Mouse (Mus musculus): ENCODE measurements around the gene Stx11. TPM values are rescaled to one million over a fixed set of nuclear protein-coding genes. Genes with fewer than 3 reads are reported as not detected.

The Stx11 gene
- polyA plus RNA-seq, 1 experiment: 1.4 TPM

- no peak overlapping the region for H3K4me3 ChIP-seq (ENCODE audit: insufficient read depth, low read depth, low read length)
- DNase-seq: no peak
- H3K27ac ChIP-seq (ENCODE audit: insufficient read depth, low read depth, low read length): no peak overlapping the region
- no peaks in the 10 kb centered on the region for H3K27me3 ChIP-seq (replicated peaks; ENCODE audit: control insufficient read depth, insufficient read depth, low read length)
- 93% methylated on average over 2 of the region's 2 CpGs for WGBS
- TF ChIP-seq CTCF (conservative IDR thresholded peaks at IDR 0.05; ENCODE audit: insufficient read depth, insufficient read length, low read depth, low read length) (no peak), POLR2A (IDR thresholded peaks at IDR 0.05; ENCODE audit: low read depth, low read length) (no peak)
- no peaks in the 10 kb centered on the region for H3K4me1 ChIP-seq (ENCODE audit: control insufficient read depth, insufficient read depth, low read length)
- no peaks in the 10 kb centered on the region for H3K36me3 ChIP-seq (ENCODE audit: control insufficient read depth, insufficient read depth, low read length)
Observed at GRCm38 (mm10) chr10:12938763-12939162, 25.3 kb downstream of the Stx11 start.

GRCm38 (mm10) chr10:12936079-12936478, 28.0 kb downstream of the Stx11 start:
- H3K27ac ChIP-seq (ENCODE audit: insufficient read depth, low read depth, low read length): no peak overlapping the region

DNA sequence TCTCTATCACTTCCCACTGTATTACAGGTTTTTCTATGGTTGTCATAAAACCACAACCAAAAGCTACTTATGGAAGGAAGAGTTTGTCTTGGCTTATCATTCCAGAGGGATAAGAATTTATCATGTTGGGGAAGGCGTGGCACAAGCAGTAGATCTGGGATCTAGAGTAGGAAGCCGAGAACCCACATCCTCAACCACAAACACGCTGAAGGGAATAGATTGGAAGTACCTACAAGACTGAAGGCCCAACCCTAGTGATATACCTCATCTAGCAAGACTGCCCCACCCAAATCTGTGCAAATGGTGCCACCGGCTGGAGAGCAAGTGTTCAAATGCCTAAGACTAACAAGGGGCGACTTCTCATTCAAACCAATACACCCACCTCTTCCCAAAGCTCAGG, 28.5 kb downstream of the Stx11 start:
- Histone ChIP-seq H3K36me3 (ENCODE audit: control insufficient read depth, insufficient read depth, low read length) (no peaks in the 10 kb centered on the region), H3K4me3 (ENCODE audit: insufficient read depth, low read depth, low read length) (no peak overlapping the region), H3K27me3 (replicated peaks; ENCODE audit: control insufficient read depth, insufficient read depth, low read length) (no peaks in the 10 kb centered on the region), H3K4me1 (ENCODE audit: control insufficient read depth, insufficient read depth, low read length) (no peaks in the 10 kb centered on the region), H3K27ac (ENCODE audit: insufficient read depth, low read depth, low read length) (no peak overlapping the region)
- TF ChIP-seq POLR2A (IDR thresholded peaks at IDR 0.05; ENCODE audit: low read depth, low read length): no peak
- TF ChIP-seq CTCF (conservative IDR thresholded peaks at IDR 0.05; ENCODE audit: insufficient read depth, insufficient read length, low read depth, low read length): 0 out of 2 replicates have a peak, but pooled peaks have one; percentile 15
- WGBS: 94% methylated on average over 5 of the region's 5 CpGs
- no peak for DNase-seq

More at GRCm38 (mm10) chr10:12936079-12936478, 28.0 kb downstream of the Stx11 start:
- TF ChIP-seq POLR2A (IDR thresholded peaks at IDR 0.05; ENCODE audit: low read depth, low read length): no peak
- Histone ChIP-seq H3K4me3 (ENCODE audit: insufficient read depth, low read depth, low read length) (no peak overlapping the region), H3K4me1 (ENCODE audit: control insufficient read depth, insufficient read depth, low read length) (no peaks in the 10 kb centered on the region), H3K36me3 (ENCODE audit: control insufficient read depth, insufficient read depth, low read length) (no peaks in the 10 kb centered on the region), H3K27me3 (replicated peaks; ENCODE audit: control insufficient read depth, insufficient read depth, low read length) (no peaks in the 10 kb centered on the region)
- 92% methylated on average over 7 of the region's 7 CpGs for WGBS
- no peak for DNase-seq

GRCm38 (mm10) chr10:12931492-12932400, 32.4 kb downstream of the Stx11 start:
- no peaks in the 10 kb centered on the region for H3K27me3 ChIP-seq (replicated peaks; ENCODE audit: control insufficient read depth, insufficient read depth, low read length)

DNA sequence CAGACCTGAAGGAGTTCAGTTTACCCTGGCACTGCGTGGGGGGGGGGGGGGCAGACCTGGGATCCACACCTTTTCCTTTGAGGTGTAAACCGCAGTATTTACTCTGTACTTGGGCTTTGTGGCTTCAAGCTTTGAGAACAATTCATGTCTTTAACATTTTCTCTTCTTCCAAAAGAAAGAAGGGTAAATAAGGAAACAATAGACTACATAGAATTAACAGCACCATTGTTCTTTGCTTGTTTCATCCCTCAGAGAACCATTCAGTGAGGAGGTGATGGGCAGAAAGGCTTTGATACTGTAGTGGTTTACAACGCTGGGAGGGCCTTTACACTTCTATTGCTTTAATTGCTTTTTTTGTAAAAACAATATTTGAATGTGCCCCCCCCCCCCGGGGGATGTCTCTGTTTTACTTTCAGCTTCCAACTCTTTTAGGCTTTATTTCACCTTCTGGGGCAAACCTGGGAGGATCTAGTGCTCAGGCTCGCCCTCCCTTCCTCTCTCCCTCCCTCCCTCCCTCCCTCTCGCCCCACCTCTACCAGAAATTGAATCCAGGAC, 33.7 kb downstream of the Stx11 start:
- Histone ChIP-seq H3K36me3 (ENCODE audit: control insufficient read depth, insufficient read depth, low read length) (no peaks in the 10 kb centered on the region), H3K4me3 (ENCODE audit: insufficient read depth, low read depth, low read length) (no peak overlapping the region), H3K27me3 (replicated peaks; ENCODE audit: control insufficient read depth, insufficient read depth, low read length) (no peaks in the 10 kb centered on the region), H3K27ac (ENCODE audit: insufficient read depth, low read depth, low read length) (no peak overlapping the region), H3K4me1 (ENCODE audit: control insufficient read depth, insufficient read depth, low read length) (no peaks in the 10 kb centered on the region)
- 64% methylated on average over 6 of the region's 6 CpGs for WGBS
- TF ChIP-seq CTCF (conservative IDR thresholded peaks at IDR 0.05; ENCODE audit: insufficient read depth, insufficient read length, low read depth, low read length) (no peak), POLR2A (IDR thresholded peaks at IDR 0.05; ENCODE audit: low read depth, low read length) (no peak)
- DNase-seq: no peak

More at GRCm38 (mm10) chr10:12931492-12932400, 32.4 kb downstream of the Stx11 start:
- TF ChIP-seq POLR2A (IDR thresholded peaks at IDR 0.05; ENCODE audit: low read depth, low read length) (no peak), CTCF (conservative IDR thresholded peaks at IDR 0.05; ENCODE audit: insufficient read depth, insufficient read length, low read depth, low read length) (no peak)
- DNase-seq: peak; percentile 31
- H3K27ac ChIP-seq (ENCODE audit: insufficient read depth, low read depth, low read length): no peak overlapping the region
- 59% methylated on average over 10 of the region's 10 CpGs for WGBS
- no peaks in the 10 kb centered on the region for H3K36me3 ChIP-seq (ENCODE audit: control insufficient read depth, insufficient read depth, low read length)
- no peaks in the 10 kb centered on the region for H3K4me1 ChIP-seq (ENCODE audit: control insufficient read depth, insufficient read depth, low read length)
- H3K4me3 ChIP-seq (ENCODE audit: insufficient read depth, low read depth, low read length): no peak overlapping the region

GRCm38 (mm10) chr10:12929857-12930174, 34.3 kb downstream of the Stx11 start:
- Histone ChIP-seq H3K27me3 (replicated peaks; ENCODE audit: control insufficient read depth, insufficient read depth, low read length) (no peaks in the 10 kb centered on the region), H3K27ac (ENCODE audit: insufficient read depth, low read depth, low read length) (no peak overlapping the region), H3K4me3 (ENCODE audit: insufficient read depth, low read depth, low read length) (no peak overlapping the region), H3K36me3 (ENCODE audit: control insufficient read depth, insufficient read depth, low read length) (no peaks in the 10 kb centered on the region), H3K4me1 (ENCODE audit: control insufficient read depth, insufficient read depth, low read length) (no peaks in the 10 kb centered on the region)
- WGBS: 62% methylated on average over 6 of the region's 6 CpGs
- no peak for DNase-seq
- TF ChIP-seq CTCF (conservative IDR thresholded peaks at IDR 0.05; ENCODE audit: insufficient read depth, insufficient read length, low read depth, low read length) (no peak), POLR2A (IDR thresholded peaks at IDR 0.05; ENCODE audit: low read depth, low read length) (no peak)

DNA sequence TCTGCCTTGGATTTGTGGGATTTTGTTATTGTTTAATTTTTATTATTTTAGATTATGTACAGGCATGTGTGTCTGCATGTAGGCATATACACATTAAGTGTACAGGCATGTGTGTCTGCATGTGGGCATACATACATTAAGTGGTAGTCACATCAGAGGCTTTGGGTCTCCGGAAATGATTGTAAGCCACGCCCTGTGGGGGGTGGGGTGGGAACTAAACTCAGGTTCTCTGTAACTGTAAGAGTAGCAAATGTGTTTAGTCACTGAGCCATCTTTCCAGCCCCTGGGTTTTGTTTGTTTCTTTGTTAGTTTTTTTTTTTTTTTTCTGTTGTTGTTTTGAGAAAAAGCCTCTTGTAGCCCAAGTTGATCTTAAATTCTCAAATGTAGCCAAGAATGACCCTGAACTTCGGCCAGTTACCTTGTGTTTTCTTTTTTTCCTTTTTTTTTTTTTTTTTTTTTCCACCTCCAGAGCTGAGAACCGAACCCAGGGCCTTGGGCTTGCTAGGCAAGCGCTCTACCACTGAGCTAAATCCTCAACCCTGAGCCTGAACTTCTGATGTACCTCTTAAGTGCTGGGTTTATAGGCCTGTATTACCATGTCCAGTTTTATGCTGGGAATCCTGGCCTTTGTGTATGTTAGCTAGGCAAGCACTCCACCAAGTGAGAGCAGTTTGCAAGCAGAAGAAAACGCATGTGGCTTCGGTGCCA, 34.8 kb downstream of the Stx11 start:
- no peaks in the 10 kb centered on the region for H3K4me1 ChIP-seq (ENCODE audit: control insufficient read depth, insufficient read depth, low read length)
- no peak for DNase-seq
- WGBS: 84% methylated on average over 7 of the region's 7 CpGs
- no peaks in the 10 kb centered on the region for H3K27me3 ChIP-seq (replicated peaks; ENCODE audit: control insufficient read depth, insufficient read depth, low read length)
- H3K4me3 ChIP-seq (ENCODE audit: insufficient read depth, low read depth, low read length): no peak overlapping the region
- TF ChIP-seq CTCF (conservative IDR thresholded peaks at IDR 0.05; ENCODE audit: insufficient read depth, insufficient read length, low read depth, low read length) (no peak), POLR2A (IDR thresholded peaks at IDR 0.05; ENCODE audit: low read depth, low read length) (no peak)
- no peak overlapping the region for H3K27ac ChIP-seq (ENCODE audit: insufficient read depth, low read depth, low read length)
- H3K36me3 ChIP-seq (ENCODE audit: control insufficient read depth, insufficient read depth, low read length): no peaks in the 10 kb centered on the region
